Mouse (Mus musculus): Measurements from ENCODE around the gene Dtx3. TPM values are rescaled to one million over a fixed set of nuclear protein-coding genes. Genes with fewer than 3 reads are reported as not detected.

Dtx3 gene
- polyA plus RNA-seq, 1 experiment from 2014 or later = 204 TPM

- no peak overlapping the region for H3K27ac ChIP-seq (replicated peaks)
- H3K4me2 ChIP-seq (replicated peaks) = no peak overlapping the region
- 88% methylated on average over 2 of the region's 2 CpGs for WGBS
- no peaks in the 10 kb centered on the region for H3K9me3 ChIP-seq
- H3K4me3 ChIP-seq = no peak overlapping the region
- no peak overlapping the region for H3K9ac ChIP-seq (replicated peaks)
- no peaks in the 10 kb centered on the region for H3K36me3 ChIP-seq
- ATAC-seq (ENCODE audit: low FRiP score, low read depth) = no peak
- H3K27me3 ChIP-seq = no peaks in the 10 kb centered on the region
- no peaks in the 10 kb centered on the region for H3K4me1 ChIP-seq
These were observed 22.8 kb upstream of the Dtx3 start for GRCm38 (mm10) chr10:127218339-127218738.

DNA sequence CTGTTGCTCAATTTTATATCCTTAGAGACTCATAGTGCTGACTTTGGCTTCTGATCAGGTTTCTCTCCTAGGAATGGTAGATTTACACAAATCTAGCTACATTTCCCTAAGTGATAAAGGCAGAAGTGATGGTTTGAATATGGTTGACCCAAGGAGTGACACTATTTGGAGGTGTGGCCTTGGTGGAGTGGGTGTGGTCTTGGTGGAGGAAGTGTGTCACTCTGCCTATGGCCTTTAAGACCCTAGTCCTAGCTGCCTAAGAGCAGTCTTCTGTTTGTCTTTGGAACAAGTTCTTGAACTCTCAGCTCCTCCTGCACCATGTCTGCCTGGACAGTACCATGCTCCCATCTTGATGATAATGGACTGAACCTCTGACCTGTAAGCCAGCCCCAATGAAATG is 21.6 kb upstream of the Dtx3 start:
- Histone ChIP-seq H3K4me3 (no peak overlapping the region), H3K27ac (replicated peaks) (no peak overlapping the region), H3K9ac (replicated peaks) (no peak overlapping the region), H3K36me3 (no peaks in the 10 kb centered on the region), H3K4me2 (replicated peaks) (no peak overlapping the region), H3K4me1 (no peaks in the 10 kb centered on the region), H3K9me3 (no peaks in the 10 kb centered on the region), H3K27me3 (no peaks in the 10 kb centered on the region)
- no peak for ATAC-seq (ENCODE audit: low FRiP score, low read depth)

GRCm38 (mm10) chr10:127216456-127216855 is 20.9 kb upstream of the Dtx3 start:
- no peak for ATAC-seq (ENCODE audit: low FRiP score, low read depth)
- no peaks in the 10 kb centered on the region for H3K36me3 ChIP-seq
- WGBS = 94% methylated on average over 11 of the region's 11 CpGs

DNA sequence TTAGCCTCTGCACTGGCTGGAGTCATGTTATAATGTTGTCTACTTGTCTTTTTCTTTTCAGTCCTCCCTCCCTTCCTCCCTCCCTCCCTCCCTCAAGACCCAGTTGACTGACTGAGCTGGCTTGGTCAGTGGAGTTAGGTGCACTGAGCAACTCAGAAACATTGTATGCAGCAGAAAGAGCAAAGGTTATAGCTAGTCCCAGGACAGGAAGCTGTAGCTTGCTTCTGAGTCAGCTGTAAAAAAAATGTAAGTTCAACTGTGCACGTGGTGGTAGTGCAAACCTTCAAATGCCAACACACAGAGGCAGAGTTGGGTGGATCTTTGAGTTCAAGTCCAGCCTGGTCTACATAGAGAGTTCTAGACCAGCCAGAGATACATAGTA is 18.9 kb upstream of the Dtx3 start:
- no peak overlapping the region for H3K9ac ChIP-seq (replicated peaks)
- peaks cover 16% of the 10 kb centered on the region for H3K4me1 ChIP-seq
- no peaks in the 10 kb centered on the region for H3K9me3 ChIP-seq
- H3K27me3 ChIP-seq = no peaks in the 10 kb centered on the region
- H3K4me2 ChIP-seq (replicated peaks) = no peak overlapping the region
- no peak overlapping the region for H3K27ac ChIP-seq (replicated peaks)
- ATAC-seq (ENCODE audit: low FRiP score, low read depth) = no peak
- no peak overlapping the region for H3K4me3 ChIP-seq
- WGBS = 69% methylated on average over 1 of the region's 1 CpGs
- H3K36me3 ChIP-seq = no peaks in the 10 kb centered on the region

More at GRCm38 (mm10) chr10:127216456-127216855, 20.9 kb upstream of the Dtx3 start:
- Histone ChIP-seq H3K4me2 (replicated peaks) (no peak overlapping the region), H3K9me3 (no peaks in the 10 kb centered on the region), H3K27me3 (no peaks in the 10 kb centered on the region), H3K4me3 (no peak overlapping the region), H3K4me1 (no peaks in the 10 kb centered on the region), H3K9ac (replicated peaks) (no peak overlapping the region), H3K27ac (replicated peaks) (no peak overlapping the region)

DNA sequence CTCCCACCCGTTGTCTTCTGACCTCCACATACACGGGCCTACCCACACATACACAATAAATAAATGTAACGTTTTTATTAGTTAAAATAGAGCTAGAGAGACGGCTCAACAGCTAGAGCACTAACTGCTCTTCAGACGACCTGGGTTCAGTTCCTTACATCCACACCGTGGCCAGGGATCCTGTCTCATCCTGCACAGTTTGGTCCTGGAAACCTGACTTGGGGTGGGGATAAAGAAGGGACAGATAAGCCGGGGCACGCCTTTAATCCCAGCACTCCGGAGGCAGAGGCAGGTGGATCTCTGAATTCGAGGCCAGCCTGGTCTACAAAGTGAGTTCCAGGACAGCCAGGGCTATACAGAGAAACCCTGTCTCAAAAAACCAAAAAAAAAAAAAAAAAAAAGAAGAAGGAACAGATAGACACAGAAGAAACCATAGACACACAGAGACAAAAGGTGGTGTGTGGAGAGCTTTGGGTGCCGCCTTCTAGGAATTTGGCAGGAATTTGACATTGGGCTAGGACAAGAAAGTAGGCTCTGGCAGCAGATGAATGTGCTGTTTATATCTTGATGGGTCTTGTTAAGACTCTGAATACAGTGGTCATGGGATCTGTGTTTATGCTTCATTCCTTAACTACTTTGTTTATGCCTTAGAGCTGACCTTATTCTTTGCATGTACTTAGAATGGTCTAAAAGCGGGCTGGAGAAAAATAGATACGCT is 18.3 kb upstream of the Dtx3 start:
- Histone ChIP-seq H3K27ac (replicated peaks) (no peak overlapping the region), H3K9ac (replicated peaks) (no peak overlapping the region), H3K36me3 (no peaks in the 10 kb centered on the region), H3K4me1 (peaks cover 16% of the 10 kb centered on the region), H3K27me3 (no peaks in the 10 kb centered on the region), H3K4me3 (no peak overlapping the region), H3K4me2 (replicated peaks) (no peak overlapping the region), H3K9me3 (no peaks in the 10 kb centered on the region)
- 86% methylated on average over 13 of the region's 13 CpGs for WGBS
- no peak for ATAC-seq (ENCODE audit: low FRiP score, low read depth)

GRCm38 (mm10) chr10:127213272-127213671 is 17.7 kb upstream of the Dtx3 start:
- WGBS = 93% methylated on average over 8 of the region's 8 CpGs
- no peak overlapping the region for H3K4me3 ChIP-seq

DNA sequence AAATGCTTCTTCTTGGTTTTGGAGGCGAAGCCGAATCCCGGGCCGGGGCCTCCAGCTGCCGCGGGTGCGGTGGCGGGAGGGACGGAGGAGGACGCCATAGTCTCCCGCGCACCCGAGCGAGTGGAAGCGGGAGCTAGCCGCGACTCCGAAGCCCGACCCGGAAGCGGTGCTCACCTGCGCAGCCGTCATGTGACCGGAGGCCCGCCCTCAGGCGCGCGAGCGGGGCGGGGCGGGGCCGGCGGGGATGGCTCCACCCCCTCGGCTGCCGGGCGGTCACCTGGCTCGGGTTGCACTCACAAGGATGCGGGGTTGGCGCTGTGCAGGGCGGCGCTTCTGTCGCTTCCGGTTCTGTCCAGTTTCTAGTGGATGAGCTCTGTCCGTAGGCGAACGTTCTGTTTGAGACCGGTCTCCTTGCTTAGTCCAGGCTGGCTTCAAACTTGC is 15.9 kb upstream of the Dtx3 start, which contains the start of gene Pip4k2c:
Gene Pip4k2c (minus strand): TSS at position 172 of the 441 bp plus-strand sequence.
- Histone ChIP-seq H3K27ac (replicated peaks) (no peak within 1 kb of the TSS; the same call in 1 of the 2 replicates), H3K4me3 (peak within 1 kb of the TSS; percentile 89), H3K4me2 (replicated peaks) (peak within 1 kb of the TSS; percentile 91), H3K36me3 (peaks cover 21% of the 10 kb centered on the region), H3K4me1 (peaks cover 16% of the 10 kb centered on the region), H3K27me3 (no peaks in the 10 kb centered on the region), H3K9ac (replicated peaks) (peak within 1 kb of the TSS; percentile 79), H3K9me3 (no peaks in the 10 kb centered on the region)
- ATAC-seq (ENCODE audit: low FRiP score, low read depth) = peak; percentile 96
- WGBS = 2% methylated on average over 47 of the region's 47 CpGs

More at GRCm38 (mm10) chr10:127213272-127213671, 17.7 kb upstream of the Dtx3 start:
- no peak for ATAC-seq (ENCODE audit: low FRiP score, low read depth)
- Histone ChIP-seq H3K9ac (replicated peaks) (no peak overlapping the region), H3K27ac (replicated peaks) (no peak overlapping the region), H3K36me3 (peaks cover 5% of the 10 kb centered on the region; the same call in 1 of the 2 replicates), H3K4me1 (peaks cover 16% of the 10 kb centered on the region), H3K27me3 (no peaks in the 10 kb centered on the region), H3K4me2 (replicated peaks) (no peak overlapping the region), H3K9me3 (no peaks in the 10 kb centered on the region)

- H3K4me3 ChIP-seq = peak overlapping the region; percentile 89
- H3K27ac ChIP-seq (replicated peaks) = no peak overlapping the region; the same call in 1 of the 2 replicates
- no peaks in the 10 kb centered on the region for H3K27me3 ChIP-seq
- peaks cover 16% of the 10 kb centered on the region for H3K4me1 ChIP-seq
- H3K36me3 ChIP-seq = peaks cover 25% of the 10 kb centered on the region
- under 1% methylated on average over 25 of the region's 25 CpGs for WGBS
- H3K9me3 ChIP-seq = no peaks in the 10 kb centered on the region
- H3K4me2 ChIP-seq (replicated peaks) = peak overlapping the region; percentile 91
- peak; percentile 69 for ATAC-seq (ENCODE audit: low FRiP score, low read depth)
- peak overlapping the region; percentile 79 for H3K9ac ChIP-seq (replicated peaks)
These were observed 15.5 kb upstream of the Dtx3 start for GRCm38 (mm10) chr10:127210961-127211405.

GRCm38 (mm10) chr10:127209928-127210570 is 14.5 kb upstream of the Dtx3 start:
- H3K9ac ChIP-seq (replicated peaks) = 0 out of 2 replicates have a peak overlapping the region, but pooled peaks have one; percentile 8
- no peaks in the 10 kb centered on the region for H3K9me3 ChIP-seq
- H3K36me3 ChIP-seq = peaks cover 34% of the 10 kb centered on the region
- H3K27me3 ChIP-seq = no peaks in the 10 kb centered on the region
- H3K4me1 ChIP-seq = peaks cover 16% of the 10 kb centered on the region
- 90% methylated on average over 13 of the region's 13 CpGs for WGBS
- H3K4me2 ChIP-seq (replicated peaks) = peak overlapping the region; percentile 91
- H3K27ac ChIP-seq (replicated peaks) = no peak overlapping the region
- ATAC-seq (ENCODE audit: low FRiP score, low read depth) = no peak
- peak overlapping the region; percentile 89; the same call in 1 of the 2 replicates for H3K4me3 ChIP-seq

- Histone ChIP-seq H3K4me2 (replicated peaks) (no peak overlapping the region), H3K4me1 (peaks cover 16% of the 10 kb centered on the region), H3K9ac (replicated peaks) (no peak overlapping the region), H3K36me3 (peaks cover 45% of the 10 kb centered on the region), H3K9me3 (no peaks in the 10 kb centered on the region), H3K4me3 (no peak overlapping the region), H3K27ac (replicated peaks) (no peak overlapping the region), H3K27me3 (no peaks in the 10 kb centered on the region)
- no peak for ATAC-seq (ENCODE audit: low FRiP score, low read depth)
- WGBS = 86% methylated on average over 4 of the region's 4 CpGs
These were observed 13.4 kb upstream of the Dtx3 start for GRCm38 (mm10) chr10:127208921-127209320.

DNA sequence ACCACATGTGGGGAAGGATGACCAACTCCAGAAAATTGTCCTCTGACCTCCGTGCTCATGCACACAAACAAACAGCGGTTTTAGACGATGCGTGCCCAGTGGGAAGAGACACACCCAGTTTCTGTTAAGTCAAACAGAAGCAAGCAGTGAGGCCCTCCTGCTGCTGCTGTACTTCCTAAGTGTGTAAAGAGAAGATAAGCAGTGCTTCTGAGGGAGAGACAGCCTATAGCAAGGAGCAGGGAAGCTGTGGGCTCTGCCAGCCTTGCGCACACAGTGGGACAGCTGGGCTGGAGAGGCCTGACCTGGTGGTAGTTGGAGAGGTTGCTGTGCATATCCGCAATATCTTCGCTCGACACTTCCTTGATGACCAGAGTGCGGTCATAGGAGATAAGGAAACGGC is 9.8 kb upstream of the Dtx3 start:
- no peak overlapping the region for H3K4me2 ChIP-seq (replicated peaks)
- H3K4me1 ChIP-seq = peaks cover 9% of the 10 kb centered on the region
- no peak for ATAC-seq (ENCODE audit: low FRiP score, low read depth)
- H3K9ac ChIP-seq (replicated peaks) = no peak overlapping the region
- H3K4me3 ChIP-seq = no peak overlapping the region
- WGBS = 92% methylated on average over 10 of the region's 10 CpGs
- H3K36me3 ChIP-seq = peaks cover 73% of the 10 kb centered on the region
- no peak overlapping the region for H3K27ac ChIP-seq (replicated peaks)
- H3K9me3 ChIP-seq = no peaks in the 10 kb centered on the region
- no peaks in the 10 kb centered on the region for H3K27me3 ChIP-seq

DNA sequence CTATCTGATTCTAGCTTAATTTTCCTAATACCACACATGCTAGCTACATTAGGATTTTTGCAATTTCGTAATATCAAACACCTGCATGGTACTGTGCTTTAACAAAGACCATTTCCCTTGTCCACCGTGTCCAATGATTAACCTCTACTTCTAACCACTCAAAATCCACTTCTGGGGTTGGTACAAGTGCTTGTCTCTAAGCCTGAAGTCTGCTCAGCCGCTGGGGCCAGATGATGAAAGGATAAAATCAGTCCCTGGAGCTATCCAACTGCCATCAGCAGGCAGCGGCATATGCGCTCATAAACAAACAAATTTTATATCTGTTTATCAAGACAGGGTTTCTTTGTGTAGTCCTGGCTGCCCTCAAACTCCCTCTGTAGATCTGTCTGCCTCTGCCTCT is 9.1 kb upstream of the Dtx3 start:
- Histone ChIP-seq H3K27me3 (no peaks in the 10 kb centered on the region), H3K9me3 (no peaks in the 10 kb centered on the region), H3K27ac (replicated peaks) (no peak overlapping the region), H3K4me1 (peaks cover 1% of the 10 kb centered on the region; the same call in 1 of the 2 replicates), H3K4me2 (replicated peaks) (no peak overlapping the region), H3K36me3 (peaks cover 79% of the 10 kb centered on the region), H3K4me3 (no peak overlapping the region), H3K9ac (replicated peaks) (no peak overlapping the region)
- 92% methylated on average over 5 of the region's 5 CpGs for WGBS
- no peak for ATAC-seq (ENCODE audit: low FRiP score, low read depth)
